Mouse (Mus musculus) NIH3T3 (cell line): Measurements from ENCODE around the gene Cd300a.
"Not testable (repeated sequence)": the region's sequence is repeated elsewhere in the genome, so short reads cannot be mapped to it uniquely, and the experiment has no call there.

Experiments
- DNase-seq: peaks from one replicate; pipeline ENCODE4 v3.0.0-alpha.2; 2012; ENCODE audit warnings: low read depth

Gene Cd300a

GRCm38 (mm10) chr11:114907567-114907966 lies 17.7 kb downstream of the Cd300a start:
- DNase-seq, result no peak

- no peak for DNase-seq
Observed at GRCm38 (mm10) chr11:114908086-114908485, 18.2 kb downstream of the Cd300a start.

- not testable (repeated sequence) for DNase-seq
Observed at GRCm38 (mm10) chr11:114909538-114909937, 19.7 kb downstream of the Cd300a start.

- DNase-seq, result peak; percentile 90
Observed at GRCm38 (mm10) chr11:114912847-114913246, 23.0 kb downstream of the Cd300a start.

GRCm38 (mm10) chr11:114914978-114915377 lies 25.1 kb downstream of the Cd300a start:
- DNase-seq, result no peak

- no peak for DNase-seq
Observed at GRCm38 (mm10) chr11:114917120-114917519, 27.3 kb downstream of the Cd300a start.

GRCm38 (mm10) chr11:114922439-114922838 lies 32.6 kb downstream of the Cd300a start:
- peak; percentile 44 for DNase-seq

- no peak for DNase-seq
Observed at GRCm38 (mm10) chr11:114923961-114924360, 34.1 kb downstream of the Cd300a start.

GRCm38 (mm10) chr11:114929581-114929980 lies 39.7 kb downstream of the Cd300a start:
- DNase-seq, result peak; percentile 72

- DNase-seq, result no peak
Observed at GRCm38 (mm10) chr11:114931041-114931440, 41.2 kb downstream of the Cd300a start.

GRCm38 (mm10) chr11:114933591-114933990 lies 43.8 kb downstream of the Cd300a start:
- peak; percentile 39 for DNase-seq

GRCm38 (mm10) chr11:114934144-114934543 lies 44.3 kb downstream of the Cd300a start, which contains the start of gene Cd300lb:
TSS of gene Cd300lb (minus strand) at chr11:114934386.
- DNase-seq, result peak; percentile 75
